Mouse (Mus musculus) cerebellum, postnatal 36 days (tissue): ENCODE results near the gene Ppm1l.

Experiments used
- DNase-seq, 2 experiments: peaks; one replicate each; pipeline ENCODE4 v3.0.0; 2021 to 2022; ENCODE audit warnings: mixed read lengths in 2 of 2

Ppm1l gene

DNA sequence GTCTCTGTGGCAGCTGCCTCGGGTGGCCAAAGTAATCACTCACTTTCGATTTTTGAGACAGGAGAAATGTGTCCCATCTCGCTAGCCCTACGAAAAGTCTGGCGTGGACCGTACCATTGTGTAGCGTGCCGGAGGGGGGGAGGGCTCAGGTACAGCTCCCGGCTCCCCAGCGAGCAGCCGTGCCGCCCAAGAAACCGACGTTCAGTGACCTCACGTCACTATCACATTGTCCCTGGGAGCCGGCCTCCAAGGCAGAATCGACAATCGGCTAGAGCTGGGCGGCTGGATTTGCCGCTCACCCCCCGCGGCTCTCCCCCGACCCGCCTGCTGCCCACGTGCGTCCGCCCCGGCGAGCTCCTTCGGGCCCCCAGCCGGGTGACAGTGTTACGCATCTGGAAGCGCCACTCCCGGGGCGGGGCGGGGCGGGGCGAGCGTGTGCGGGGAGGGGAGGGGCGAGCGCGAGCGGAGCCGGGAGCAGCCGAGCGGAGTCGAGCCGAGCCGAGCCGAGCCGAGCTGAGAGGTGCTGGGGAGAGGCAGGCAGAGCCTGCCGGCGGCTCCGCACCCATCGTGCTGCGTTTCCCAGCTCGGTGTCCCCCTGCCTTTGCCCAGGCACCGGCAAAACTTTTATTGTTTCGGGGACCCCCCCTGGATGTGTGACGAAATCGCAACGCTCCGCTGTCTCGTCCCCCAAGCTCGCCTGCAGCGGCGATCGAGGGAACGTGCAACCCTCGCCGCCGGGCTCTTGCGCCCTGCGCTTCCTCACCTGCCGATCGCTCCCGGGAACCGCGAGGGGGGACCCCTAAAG, at the start of gene Ppm1l:
Gene Ppm1l (plus strand): TSS at position 471 of the 805 bp plus-strand sequence.
- DNase-seq, result peak; percentile 93 to 96

DNA sequence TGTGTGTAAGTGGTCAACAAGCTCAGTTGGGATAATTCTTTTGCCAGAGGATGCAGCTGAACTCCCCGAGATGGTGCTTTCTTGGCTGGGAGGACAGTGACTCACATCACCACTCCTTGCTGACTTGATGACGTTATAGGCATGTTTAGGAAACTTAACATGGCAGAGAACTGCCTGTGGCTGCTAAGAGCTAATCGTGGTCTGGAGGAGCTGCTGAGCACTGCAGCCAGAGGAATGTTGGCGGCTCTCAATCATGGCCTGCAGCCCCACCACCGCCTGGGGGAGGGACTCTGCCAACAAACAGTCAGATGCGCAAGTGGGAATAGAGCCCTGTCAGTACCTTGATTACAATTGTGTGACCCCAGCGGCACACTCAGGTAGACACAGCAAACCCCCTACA, 44.8 kb upstream of the Ppm1l start:
- no peak for DNase-seq

DNA sequence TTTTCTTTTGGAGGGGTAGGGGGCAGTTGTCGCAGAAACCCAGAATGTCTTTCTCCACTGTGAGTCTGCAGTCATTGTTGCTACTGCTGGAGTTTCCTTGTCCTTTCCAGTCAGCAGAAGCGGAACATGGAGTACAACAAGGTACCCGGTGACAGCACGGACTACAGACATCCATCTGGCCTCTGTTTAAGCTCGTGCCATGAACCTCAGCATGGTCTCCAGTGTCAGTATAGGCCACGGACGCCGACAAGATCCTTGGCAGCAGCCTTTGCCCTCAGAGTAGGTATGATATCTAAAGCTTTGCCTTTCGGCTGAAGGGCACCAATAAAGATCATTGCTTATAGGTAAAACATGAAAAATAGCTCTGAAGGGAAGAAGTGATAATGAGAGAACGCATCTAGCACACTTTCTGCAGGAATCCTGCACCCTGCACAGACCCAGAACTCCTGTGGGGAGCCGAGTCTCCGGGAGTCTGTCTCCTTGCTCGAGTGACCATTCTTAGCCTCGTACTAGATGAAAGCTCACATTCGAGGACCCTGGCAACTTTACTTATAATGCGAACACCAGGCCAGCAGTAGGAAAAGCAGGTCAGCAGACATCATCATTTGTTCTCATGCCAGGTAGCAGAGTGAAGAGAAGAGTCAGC, 42.5 kb upstream of the Ppm1l start:
- DNase-seq, result peak; percentile 19 to 31

DNA sequence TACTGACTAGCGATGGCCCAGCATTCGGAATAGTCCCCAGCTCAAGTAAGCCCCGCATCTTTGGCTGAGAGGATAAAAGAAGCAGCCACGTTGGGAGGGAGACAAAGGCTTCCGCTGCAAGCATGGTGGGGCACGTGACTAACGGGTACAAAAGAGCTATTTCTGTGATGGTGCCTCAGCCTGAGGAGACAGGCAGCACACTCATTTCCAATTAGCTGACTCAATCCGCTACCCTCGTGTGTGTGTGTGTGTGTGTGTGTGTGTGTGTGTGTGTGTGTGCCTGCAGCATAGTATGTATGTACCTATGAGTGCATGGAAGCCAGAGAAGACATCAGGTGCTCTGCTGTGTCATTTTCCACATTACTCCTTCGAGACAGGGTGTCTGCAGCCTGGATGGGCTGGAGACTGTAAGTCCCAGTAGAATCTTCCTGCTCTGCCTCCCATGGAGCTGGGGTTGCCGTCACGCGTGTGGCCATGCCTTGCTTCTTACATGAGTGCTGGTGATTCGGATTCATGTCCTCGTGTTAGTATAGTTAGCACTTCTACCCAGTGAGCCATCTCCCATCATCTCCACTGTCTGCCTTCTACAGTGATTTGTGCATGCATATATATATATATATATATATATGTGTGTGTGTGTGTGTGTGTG, 41.9 kb upstream of the Ppm1l start:
- DNase-seq, result peak in 1 of 2 experiments; percentile 15

DNA sequence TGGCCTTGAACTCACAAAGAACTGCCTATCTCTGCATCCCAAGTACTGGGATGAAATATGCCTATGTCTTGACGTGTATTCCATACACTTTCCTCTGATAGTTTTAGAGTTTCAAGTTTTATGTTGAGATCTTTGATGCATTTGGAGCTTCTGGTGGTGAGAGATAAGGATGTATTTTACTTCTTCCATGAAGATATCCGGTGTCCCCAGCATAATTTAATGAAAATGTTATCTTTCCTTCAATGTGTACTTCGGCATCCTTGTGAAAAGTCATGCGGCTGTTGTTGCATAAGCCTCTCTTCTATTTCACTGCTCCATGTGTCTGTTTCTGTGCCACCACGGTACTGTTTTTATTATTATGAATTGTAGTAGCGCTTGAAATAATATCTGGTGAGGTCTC, 38.0 kb upstream of the Ppm1l start:
- no peak for DNase-seq

DNA sequence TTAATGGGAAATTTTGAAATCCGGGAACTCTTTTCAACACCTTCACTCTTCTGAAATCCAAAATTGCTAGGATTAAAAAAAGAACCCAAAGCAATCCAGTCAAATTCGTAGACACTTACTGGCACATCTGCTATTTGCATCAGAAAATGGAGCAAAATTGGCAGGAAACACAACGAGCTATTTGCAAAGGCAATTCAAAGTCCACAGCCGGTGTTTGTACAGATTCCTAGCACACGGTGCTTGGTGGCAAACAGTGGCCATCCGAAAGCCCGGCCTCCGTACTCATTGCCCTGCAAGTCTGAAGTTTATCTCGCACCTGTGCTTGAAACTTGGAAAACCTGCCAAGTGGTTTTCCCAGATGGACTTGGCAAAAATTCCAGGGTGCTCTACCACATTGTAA, 34.3 kb upstream of the Ppm1l start:
- no peak for DNase-seq

DNA sequence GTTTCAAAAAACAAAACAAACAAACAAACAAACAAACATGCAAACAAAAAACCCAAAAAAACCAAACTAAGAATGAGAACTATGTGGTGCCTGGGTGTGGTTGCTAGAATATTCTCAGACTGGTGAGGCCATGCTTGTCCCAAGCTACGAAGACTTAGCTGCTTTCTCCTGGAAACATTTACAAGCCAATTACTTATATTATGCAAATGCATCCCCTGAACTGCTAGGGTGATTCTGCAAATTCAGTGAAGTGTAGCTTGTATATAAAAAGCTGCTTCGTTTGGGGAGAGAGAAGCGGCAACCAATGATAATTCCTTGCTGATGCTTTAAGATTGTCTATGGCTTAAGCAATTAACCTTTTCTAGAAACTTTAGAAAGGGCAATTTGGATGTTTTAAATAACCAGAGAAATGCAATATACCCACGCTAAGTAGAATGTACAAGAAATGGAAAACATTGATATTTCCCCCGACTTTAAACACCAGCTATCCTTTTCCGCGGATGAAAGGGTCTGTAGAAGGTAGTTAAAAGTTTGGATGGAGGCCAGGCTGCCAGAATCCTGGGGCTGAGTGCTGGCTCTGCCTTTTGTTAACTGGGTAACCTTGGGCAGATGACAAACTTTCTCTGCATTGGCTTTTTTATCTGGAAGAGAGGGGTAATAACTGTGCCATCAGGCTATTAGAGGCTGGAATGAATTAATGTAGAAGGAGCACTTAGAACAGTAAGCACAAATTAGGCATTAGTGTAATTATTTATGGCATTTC, 33.4 kb upstream of the Ppm1l start:
- DNase-seq, result no peak

DNA sequence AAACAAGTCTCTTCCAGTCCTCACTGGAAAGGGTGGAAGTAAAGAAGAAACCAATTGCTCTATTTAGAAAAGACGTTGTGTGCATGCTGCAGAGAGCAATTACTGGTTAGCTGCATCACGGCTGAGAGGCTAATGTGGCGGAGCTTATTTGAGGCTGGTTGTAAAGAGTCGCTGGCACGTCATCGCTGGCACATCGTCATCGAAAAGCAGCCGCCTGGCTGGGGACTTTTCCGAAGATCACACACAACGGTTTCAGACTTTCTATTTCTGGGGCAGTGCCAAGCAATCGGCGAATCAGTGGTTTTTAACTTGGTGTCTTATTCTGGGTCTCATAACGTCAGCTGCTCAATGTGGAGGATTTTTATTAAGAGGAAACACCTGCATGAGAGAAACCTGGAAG, 26.8 kb upstream of the Ppm1l start:
- peak; percentile 3 to 21 for DNase-seq

DNA sequence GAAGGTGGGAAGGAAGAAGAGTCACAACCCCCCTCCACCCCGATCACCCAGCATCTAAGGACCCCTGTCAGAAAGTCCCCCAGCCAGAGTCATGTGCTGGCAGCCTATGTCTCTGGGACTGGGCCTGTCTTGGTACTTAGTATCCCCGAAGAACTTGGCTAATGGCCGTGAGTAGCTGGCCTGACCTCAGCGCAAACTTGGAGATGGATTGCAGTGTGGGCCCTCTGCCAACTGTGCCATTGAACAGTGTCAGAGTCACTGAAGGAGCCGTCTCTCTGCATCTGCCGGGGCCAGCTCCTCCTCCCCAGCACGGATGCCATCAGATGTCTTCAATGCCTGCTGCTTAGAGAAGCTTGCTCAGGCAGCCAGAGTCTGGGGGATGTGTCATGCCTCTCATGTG, 26.4 kb upstream of the Ppm1l start:
- peak; percentile 45 to 47 for DNase-seq

DNA sequence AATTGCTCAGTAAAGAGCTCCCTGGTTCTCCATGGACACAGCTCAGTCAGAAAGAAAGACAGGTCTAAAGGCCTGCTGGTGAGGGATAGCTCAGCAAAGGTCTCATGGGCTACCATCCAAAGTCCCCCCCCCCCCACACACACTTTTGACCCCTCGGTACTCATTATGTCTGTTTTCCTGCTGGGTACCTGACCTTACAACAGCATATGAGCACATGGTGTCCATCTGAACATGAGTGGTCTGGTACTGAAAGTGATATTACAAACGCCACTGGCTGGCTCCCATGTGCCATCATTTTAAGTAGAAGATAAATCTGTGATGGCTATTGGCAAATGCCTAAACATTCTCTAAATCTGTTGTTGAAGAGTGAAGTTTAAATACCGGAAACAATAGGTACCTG, 25.8 kb upstream of the Ppm1l start:
- DNase-seq, result no peak

DNA sequence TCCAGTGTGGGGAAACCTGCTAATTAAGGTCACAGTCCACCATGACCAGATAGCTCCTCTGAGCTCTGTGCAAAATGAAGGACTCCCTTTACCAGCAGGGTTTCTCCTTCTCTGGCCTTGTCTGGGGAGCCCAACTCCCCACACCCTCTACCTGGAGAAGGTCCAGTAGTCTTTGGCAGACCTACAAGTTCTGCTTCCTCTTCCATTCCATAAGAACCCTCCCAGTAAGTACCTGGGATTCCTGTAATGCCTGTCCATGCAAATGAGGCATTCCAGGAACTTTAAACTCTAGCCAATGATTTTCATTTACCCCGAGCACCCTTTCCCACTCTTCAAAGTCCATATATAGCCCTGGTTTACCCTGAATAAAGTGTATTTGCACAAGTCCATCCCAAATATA, 24.0 kb upstream of the Ppm1l start:
- peak; percentile 8 to 18 for DNase-seq

DNA sequence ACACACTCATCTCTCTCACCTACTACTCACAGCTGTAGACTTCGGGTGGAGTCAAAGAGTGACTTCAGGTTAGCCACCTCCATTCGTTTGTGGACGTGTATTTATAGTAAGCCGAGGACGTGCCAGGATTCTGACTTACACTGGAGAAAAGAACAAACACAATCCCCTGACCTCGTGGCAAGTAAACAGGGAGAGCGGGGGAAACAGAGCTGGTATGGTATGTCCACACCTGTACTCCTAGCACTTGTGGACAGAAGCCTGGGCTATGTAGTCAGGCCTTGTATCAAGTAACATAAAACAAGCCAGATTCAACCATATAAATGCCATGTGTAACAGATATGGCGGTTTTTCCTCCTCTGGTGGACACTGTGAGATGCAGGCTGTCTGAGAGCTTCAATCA, 20.4 kb upstream of the Ppm1l start:
- DNase-seq, result no peak

DNA sequence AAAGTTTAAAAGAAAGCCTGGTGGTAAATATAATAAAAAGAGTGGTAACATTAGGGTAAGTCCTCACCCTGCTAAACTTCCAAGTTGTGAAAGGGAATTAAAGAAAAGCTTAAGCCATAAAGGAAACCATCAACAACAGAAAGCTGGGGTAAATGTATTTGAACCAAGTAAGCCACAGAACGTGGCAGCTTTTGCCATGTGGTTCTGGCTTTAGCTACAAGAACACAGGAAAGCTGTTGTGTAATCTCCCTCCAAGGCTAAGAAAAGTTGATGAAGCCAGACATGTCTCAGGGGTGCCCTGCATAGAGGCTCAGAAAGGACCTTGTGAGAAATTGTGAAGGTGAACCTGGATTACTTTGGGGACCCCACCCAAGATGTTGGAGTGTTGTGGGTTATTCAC, 16.5 kb upstream of the Ppm1l start:
- DNase-seq, result no peak

DNA sequence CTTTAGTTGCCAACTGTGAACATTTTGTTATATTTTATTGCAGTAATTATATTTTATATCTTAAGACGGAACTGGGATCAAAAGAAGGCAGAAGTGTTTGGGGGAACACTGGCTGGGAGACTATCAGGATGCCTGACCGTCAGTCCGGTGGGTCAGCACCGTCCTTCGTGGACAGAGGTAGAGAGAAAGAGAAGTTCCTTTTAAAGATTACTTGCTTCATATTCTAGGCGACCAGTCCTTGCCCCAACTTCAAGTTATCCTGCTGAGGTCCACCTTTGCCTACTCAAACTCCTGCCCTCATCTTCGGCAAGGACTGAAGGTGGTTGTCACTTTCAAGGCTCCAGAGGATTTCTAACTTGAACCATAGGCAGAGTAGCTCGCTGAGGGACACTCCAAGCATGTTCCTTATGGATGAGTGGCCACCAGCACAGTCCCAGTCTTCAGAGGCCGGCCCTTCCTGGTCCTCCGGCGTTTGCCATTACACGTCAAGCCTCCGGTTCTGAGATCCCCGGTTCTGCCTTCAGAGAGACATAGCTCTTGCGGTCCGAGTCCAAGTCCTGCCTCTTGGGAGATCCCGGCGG, 761 bp upstream of the Ppm1l start:
- DNase-seq, result no peak

DNA sequence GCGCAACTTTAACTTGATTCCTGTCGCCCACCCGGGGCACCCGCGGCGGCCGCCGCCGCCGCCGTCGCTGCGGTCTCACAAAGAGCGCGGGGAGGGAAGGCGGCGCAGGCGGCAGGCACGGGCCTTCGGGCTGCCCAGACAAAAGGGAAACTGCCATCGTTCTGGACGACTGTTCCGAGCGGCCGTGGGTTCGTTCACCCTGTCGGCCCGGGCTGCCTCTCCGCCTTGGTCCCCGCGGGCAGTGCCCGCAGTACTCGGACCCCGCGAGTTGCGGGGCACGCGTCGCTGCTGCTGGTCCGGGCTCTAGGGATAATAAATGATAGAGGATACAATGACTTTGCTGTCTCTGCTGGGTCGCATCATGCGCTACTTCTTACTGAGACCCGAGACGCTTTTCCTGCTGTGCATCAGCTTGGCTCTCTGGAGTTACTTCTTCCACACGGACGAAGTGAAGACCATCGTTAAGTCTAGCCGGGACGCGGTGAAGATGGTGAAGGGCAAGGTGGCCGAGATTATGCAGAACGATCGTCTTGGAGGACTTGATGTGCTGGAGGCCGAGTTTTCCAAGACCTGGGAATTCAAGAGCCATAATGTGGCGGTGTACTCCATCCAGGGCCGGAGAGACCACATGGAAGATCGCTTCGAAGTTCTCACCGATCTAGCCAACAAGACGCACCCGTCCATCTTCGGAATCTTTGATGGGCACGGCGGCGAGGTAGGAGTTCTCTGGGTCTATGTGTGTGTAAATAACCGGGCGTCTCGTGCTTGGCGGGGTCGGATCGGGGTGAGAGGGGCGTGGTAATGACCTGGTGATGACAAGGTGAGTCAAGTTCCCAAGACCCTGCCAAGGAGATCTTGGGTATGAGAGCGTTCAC, 827 bp downstream of the Ppm1l start:
- no peak for DNase-seq

DNA sequence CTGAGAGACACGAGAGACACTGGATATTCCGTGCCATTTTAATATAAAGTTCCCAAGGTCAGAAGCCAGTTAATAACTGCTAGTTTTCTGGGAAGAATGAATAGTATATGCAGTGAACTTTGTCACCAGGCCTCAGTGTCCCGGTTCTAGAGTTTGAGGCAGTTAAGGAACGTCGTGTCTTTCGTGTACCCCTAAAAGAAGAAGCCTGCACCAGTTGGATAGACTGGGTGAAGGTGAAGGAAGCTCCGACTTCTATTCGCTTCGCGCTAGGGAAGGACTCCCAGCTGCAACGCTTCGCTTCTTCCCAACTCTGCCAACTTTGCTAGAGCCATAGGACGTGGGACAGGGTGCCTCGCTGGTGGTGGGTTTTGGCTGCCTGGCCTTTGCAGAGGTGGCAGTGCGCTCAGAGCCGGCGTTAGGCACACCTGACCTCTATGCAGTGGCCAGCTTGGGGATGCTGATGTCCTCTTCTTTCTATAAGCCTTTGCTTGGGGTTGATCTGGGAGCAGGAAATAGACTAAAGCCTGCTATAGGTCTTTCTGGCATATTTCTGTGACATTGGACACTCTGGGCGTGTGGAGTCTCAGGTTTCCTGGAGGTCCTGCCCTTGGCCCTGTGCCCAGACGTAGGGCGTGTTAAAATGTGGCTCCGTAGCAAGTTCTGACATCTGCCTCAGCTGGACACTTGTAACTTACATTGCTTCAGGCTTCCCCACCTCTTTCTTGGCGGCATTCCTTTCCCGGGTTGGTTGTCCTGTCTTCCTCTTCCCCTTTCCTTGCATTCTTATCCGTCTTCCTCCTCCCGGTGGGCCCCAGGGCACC, 1.7 kb downstream of the Ppm1l start:
- peak; percentile 33 to 34 for DNase-seq

DNA sequence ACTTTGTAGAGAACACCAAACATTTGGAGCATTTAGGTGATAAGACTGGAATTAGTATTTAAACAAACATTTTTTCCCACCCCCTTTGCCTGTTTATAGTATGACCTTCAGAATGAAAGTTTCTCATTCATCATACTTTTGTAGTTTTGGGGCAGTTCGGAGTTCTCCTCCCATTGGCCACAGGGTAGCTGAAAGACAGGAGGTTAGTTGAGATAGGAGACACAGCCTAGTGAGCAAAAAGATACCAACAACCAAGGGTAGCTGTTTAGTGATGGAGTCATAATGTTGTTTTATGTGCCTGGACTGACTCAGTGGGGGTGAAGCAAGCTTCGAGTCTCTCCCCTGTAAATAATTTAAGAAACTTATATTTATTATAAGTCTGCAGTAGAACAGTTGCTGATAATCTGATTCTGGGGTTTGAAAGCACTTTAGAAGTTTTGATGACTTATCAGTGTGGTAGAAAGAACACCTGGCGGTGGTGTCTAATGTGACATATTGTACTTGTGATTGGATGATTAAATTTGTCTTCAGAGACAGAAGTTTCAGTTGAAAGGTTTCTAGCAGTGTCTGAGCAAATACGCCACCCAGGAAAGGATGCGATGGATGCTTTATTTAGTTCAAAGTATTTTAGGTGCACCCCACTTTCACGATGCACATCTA, 2.5 kb downstream of the Ppm1l start:
- no peak for DNase-seq

DNA sequence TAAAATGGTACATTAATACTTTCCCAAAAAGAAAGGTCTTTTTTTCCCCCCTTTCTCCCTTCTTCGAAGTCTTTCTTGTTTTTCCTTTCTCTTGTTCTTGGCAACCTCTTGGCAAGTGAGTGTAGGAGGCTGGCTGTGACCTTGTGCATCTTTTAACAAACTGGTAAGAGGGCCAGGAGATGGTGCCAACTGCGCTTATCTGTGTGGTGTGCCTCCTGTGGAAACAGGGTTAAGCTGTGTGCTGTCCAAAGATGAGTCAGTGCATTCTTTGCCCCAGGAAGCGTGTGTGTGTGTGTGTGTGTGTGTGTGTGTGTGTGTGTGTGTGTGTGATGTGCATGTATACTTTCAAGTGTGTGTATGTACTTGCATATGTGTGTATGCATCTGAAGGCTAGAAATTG, 7.3 kb downstream of the Ppm1l start:
- DNase-seq, result peak; percentile 57 to 61

DNA sequence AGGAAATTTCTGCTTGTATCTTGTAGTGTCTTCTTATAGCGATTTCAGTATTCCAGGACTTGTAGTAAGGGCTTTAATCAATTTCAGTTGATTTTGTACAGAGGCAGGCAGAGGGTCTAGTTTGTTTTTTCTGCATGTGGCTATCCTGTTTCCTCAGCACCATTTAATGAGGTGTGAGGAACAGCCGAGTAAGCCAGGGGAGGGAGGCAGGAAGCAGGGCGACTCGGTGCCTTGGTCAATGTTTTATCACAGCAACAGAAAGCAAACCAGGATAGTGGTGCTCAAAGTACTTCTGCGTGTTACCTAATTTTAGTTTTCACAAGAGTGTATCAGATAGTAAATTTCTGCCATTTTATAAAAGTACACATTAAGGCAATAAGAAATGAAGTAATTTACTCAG, 13.2 kb downstream of the Ppm1l start:
- no peak for DNase-seq

DNA sequence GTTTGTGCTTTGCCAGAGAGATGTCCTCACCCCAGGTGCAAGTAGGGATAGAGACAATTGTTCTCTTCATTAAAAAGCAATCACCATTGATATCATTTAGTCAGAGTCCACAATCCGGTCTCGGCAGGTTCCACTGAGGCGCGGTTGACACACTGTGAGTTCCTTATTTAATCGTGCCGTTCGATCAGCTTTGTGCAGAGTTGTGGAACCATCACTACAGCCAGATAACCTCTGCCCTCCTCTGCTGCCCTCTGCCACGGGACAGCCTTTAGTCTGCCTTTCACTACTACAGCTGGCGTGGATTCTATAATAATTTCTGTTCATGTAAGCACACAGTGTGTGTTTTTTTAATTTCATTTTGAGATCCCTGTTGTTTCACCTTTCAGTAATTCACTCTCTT, 17.2 kb downstream of the Ppm1l start:
- no peak for DNase-seq
